Mouse (Mus musculus): ENCODE results near the gene 6820408C15Rik.

DNA sequence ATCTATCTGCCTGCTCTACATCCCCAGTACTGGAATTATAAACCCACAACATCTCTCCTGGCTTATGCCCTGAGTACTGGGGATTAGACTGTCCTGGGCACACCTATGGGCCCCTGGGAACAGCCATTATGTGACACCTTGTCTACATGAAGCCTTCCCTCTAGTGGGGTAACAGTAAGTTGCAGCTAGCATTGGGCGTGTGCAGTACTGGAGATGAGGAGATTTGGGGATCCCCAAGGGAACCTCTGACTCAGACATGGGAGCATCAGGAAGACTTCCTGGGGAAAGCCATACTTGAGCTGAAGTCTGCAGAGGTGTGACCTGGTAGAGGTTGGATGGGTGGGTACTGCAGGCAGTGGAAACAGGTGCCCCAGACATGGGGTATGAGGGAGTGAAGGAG lies 23.6 kb downstream of the 6820408C15Rik start:
- peak; percentile 44 for TF ChIP-seq CTCF (IDR thresholded peaks at IDR 0.05; ENCODE audit: low read depth)
- TF ChIP-seq EP300 (IDR thresholded peaks at IDR 0.05; ENCODE audit: low read depth), result no peak
